Mouse (Mus musculus) ES-Bruce4 (cell line): ENCODE measurements at regions not wholly inside any gene's neighbourhood (a gene's known extent, or its start where the extent isn't known, plus 50 kb on each side); places are given as distances from the start of the nearest gene placed in this dataset.

ENCODE experiments used
- H3K27ac ChIP-seq: 2 replicates; pipeline ENCODE4 v1.5.1; 2012; ENCODE audit warnings: low read length, inconsistent platforms; ENCODE audit not compliant: insufficient read depth
- H3K27me3 ChIP-seq: 2 replicates; pipeline ENCODE4 v1.6.1; 2012; ENCODE audit warnings: mild to moderate bottlenecking, low read length, inconsistent platforms; ENCODE audit not compliant: control insufficient read depth, poor library complexity, insufficient read depth, severe bottlenecking
- H3K36me3 ChIP-seq: 2 replicates; pipeline ENCODE4 v1.6.1; 2012; ENCODE audit warnings: inconsistent platforms, mild to moderate bottlenecking, low read length, moderate library complexity; ENCODE audit not compliant: control insufficient read depth, poor library complexity, insufficient read depth, severe bottlenecking
- H3K4me1 ChIP-seq: one replicate; pipeline ENCODE4 v1.8.1; 2011; ENCODE audit warnings: low read length; ENCODE audit not compliant: control insufficient read depth, insufficient read depth
- H3K4me3 ChIP-seq: 2 replicates; pipeline ENCODE4 v1.5.1; 2011; ENCODE audit warnings: low read depth, mild to moderate bottlenecking, low read length
- H3K9ac ChIP-seq: 2 replicates; pipeline ENCODE4 v1.6.1; 2012; ENCODE audit warnings: low read depth, mild to moderate bottlenecking, inconsistent platforms; ENCODE audit not compliant: poor library complexity, severe bottlenecking
- H3K9me3 ChIP-seq: replicated peaks from 2 replicates; pipeline ENCODE4 v1.6.1; 2012; ENCODE audit warnings: mild to moderate bottlenecking, low read length, inconsistent platforms; ENCODE audit not compliant: control insufficient read depth, poor library complexity, insufficient read depth, severe bottlenecking
- CTCF ChIP-seq: IDR thresholded peaks from one replicate; pipeline ENCODE4 v1.8.1; 2011; ENCODE audit warnings: low read depth, low read length
- EP300 ChIP-seq: IDR thresholded peaks from 2 replicates; pipeline ENCODE4 v1.6.1; 2011; ENCODE audit warnings: low read depth, low read length; ENCODE audit not compliant: insufficient read depth
- POLR2A ChIP-seq: IDR thresholded peaks from one replicate; pipeline ENCODE4 v1.8.1; 2011; ENCODE audit warnings: low read length; ENCODE audit not compliant: insufficient read depth

DNA sequence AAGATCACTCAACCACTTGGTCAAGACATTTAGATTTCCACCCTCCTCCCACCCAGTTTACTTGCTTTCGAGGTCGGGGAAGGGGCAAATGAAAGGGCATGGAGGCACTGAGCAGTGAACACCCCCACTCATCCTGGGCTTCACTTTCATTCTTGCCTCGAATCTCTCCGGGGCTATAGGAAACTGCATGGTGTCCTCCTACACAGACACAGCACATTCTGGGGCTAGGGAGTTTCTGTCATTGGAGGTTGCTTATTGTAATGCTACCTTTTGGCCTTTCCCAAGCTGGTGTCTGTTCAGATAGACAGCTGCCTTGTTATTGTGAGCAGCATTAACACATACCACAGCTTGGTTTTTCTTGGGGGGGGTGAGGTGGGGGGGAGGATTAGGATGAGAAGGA lies 523.9 kb downstream of the 1810013L24Rik start:
- TF ChIP-seq POLR2A (no peak), EP300 (no peak), CTCF (no peak)
- Histone ChIP-seq H3K4me1 (peaks cover 4% of the 10 kb centered on the region), H3K27me3 (no peaks in the 10 kb centered on the region), H3K36me3 (no peaks in the 10 kb centered on the region), H3K9me3 (no peaks in the 10 kb centered on the region), H3K27ac (no peak overlapping the region), H3K4me3 (no peak overlapping the region), H3K9ac (no peak overlapping the region)

DNA sequence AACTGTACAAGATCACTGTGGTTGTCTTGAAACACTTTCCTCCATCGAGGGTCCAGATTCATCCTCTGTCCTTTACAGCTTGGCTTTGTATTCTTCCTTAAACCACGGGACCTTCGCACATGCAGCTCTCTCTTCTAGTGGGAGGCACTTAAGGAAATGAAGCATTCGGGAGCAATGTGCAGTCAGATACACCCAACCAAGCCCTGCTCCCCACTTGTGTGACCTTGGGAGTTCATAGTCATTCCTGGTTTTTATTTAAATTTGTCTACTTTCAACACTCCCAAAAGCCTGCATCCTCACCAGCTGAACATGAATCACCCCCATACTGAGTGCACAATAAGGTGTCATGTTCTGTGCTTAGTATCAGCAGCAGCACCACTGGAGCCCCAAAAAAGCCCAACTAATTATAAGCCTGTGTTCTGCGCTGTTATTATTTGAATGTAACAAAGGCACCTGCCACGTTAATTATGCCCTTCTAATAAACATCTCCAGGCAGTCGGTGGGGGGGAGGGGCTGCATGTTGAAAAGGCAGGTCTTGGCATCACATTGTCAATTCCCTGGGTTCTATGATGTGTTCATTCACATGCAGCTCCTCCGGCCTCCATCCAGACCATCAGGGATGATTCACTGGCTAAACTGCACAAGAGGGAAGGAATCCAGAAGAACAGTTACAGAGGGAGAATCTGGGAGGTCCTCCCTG lies 524.6 kb downstream of the 1810013L24Rik start:
- TF ChIP-seq CTCF = no peak
- TF ChIP-seq EP300 = no peak
- no peak for TF ChIP-seq POLR2A
- Histone ChIP-seq H3K27me3 (no peaks in the 10 kb centered on the region; the same call in 1 of the 2 replicates), H3K9me3 (no peaks in the 10 kb centered on the region), H3K36me3 (no peaks in the 10 kb centered on the region), H3K4me3 (no peak overlapping the region), H3K27ac (no peak overlapping the region), H3K9ac (no peak overlapping the region), H3K4me1 (peaks cover 4% of the 10 kb centered on the region)

DNA sequence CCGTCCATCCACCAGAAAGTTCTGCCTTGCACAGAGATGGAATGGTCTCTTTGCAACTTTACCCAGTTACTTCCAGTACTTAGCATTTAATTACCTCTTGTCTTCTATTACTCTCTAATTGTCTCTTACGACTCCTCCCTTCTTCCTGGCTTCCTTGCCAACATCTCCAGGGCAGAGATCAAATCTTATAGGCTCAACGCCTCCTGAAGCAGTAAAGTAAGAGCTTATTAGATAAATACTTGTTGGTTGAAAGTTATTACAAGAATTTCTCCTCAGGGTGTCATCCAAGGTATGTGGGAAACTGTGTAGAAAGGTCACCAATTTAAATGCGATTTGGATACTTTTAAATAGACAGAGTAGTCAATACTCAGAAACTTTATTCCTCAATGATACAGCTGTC lies 528.8 kb downstream of the 1810013L24Rik start:
- Histone ChIP-seq H3K27ac (no peak overlapping the region), H3K27me3 (no peaks in the 10 kb centered on the region; the same call in 1 of the 2 replicates), H3K36me3 (no peaks in the 10 kb centered on the region), H3K9ac (no peak overlapping the region), H3K9me3 (no peaks in the 10 kb centered on the region), H3K4me3 (no peak overlapping the region), H3K4me1 (peaks cover 2% of the 10 kb centered on the region)
- no peak for TF ChIP-seq CTCF
- TF ChIP-seq POLR2A = no peak
- TF ChIP-seq EP300 = no peak

DNA sequence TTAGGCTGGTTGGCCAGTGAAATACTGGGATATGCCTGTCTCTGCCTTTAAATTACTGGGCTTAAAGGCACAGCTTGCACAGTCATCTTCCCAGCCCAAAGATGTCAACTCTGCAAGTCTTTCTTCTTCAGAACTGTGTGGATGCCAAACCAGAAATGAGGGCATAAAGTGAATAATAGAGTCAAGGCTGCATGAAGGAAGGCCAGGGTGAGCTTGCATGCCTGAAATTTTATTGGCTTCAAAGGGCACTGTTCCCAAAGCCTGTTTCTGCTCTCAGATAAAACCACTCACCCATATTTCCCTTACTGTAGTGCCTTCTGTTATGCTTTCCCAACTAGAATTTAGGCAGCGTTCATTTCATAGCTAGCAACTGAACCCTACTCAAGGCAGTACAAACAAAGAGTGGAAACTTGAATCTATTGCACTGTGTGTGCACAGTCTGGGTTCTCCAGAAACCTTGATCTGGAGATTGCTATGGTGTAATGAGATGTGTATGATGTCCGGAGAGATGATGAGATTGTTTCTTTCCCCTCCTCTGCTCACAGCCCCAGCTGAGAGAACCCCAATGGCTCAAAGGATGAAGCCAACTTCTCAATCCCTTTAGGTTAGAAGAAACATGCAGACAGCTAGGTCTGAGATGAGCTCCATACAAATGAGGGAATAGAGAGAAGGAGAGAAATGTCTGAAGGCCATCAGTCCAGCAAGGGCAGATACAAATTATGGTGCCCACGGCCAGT lies 529.7 kb downstream of the 1810013L24Rik start:
- Histone ChIP-seq H3K27ac (no peak overlapping the region), H3K27me3 (no peaks in the 10 kb centered on the region; the same call in 1 of the 2 replicates), H3K36me3 (no peaks in the 10 kb centered on the region), H3K9ac (no peak overlapping the region), H3K4me3 (no peak overlapping the region), H3K9me3 (no peaks in the 10 kb centered on the region), H3K4me1 (peaks cover 2% of the 10 kb centered on the region)
- TF ChIP-seq EP300 (no peak), CTCF (no peak), POLR2A (no peak)

DNA sequence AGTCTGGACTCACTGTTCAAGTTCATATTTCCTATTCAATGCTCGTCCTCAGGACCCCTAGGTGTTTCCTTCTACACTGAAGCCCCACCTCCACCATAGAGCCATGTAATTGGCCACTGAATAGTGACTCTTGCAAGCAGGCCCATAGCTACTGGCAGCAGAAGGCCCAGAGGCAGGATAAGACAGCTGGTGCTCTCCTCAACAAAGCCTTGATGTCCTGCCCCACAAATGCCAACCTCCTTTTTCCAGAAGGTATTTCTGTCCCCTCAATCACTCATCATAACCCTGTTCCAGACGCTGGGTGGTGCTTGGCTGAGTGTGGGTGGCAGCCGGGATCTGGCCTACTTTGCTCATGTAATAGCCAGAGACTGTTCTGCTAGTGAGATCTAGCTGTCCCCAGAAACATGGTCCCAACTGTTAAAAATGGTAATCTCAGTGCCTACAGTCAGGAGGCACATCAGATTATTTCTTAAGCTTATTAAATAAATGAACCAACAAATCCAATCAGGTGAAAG lies 530.9 kb downstream of the 1810013L24Rik start:
- no peaks in the 10 kb centered on the region for H3K9me3 ChIP-seq
- TF ChIP-seq POLR2A (no peak), EP300 (no peak), CTCF (no peak)
- no peaks in the 10 kb centered on the region for H3K36me3 ChIP-seq
- no peak overlapping the region for H3K27ac ChIP-seq
- H3K9ac ChIP-seq = no peak overlapping the region
- no peak overlapping the region for H3K4me3 ChIP-seq
- H3K27me3 ChIP-seq = no peaks in the 10 kb centered on the region; the same call in 1 of the 2 replicates
- H3K4me1 ChIP-seq = peaks cover 2% of the 10 kb centered on the region

DNA sequence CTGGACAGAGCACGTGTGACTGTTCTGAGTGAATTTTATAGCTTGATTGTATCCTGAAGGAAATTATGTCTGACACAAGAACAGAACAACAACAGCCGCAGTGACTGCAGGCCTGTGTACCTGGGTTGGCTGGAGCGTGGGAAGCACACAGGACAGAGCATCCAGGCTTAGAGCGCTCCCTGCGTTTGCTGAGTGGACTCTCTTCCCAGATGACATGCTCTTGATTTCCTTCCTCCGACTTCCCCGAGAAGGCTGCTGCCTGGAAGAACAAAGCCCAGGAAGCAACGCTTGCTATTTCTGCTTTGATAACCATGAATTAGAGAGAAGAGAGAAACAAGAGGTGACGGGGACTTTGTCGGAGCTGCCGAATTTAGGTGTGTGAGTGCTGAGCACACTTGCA lies 532.2 kb downstream of the 1810013L24Rik start:
- Histone ChIP-seq H3K9ac (no peak overlapping the region), H3K4me1 (peaks cover 2% of the 10 kb centered on the region), H3K36me3 (no peaks in the 10 kb centered on the region), H3K9me3 (no peaks in the 10 kb centered on the region), H3K27me3 (no peaks in the 10 kb centered on the region; the same call in 1 of the 2 replicates), H3K4me3 (no peak overlapping the region), H3K27ac (no peak overlapping the region)
- TF ChIP-seq CTCF (no peak), POLR2A (no peak), EP300 (no peak)
